Mouse (Mus musculus) small intestine, adult 2 months (tissue): ENCODE measurements around the gene Cbarp.

ENCODE experiments used
- CTCF ChIP-seq: fragments of 200-500 bp; IDR thresholded peaks from 2 replicates; pipeline ENCODE4 v1.5.1; 2012; ENCODE audit warnings: low read depth, mild to moderate bottlenecking, control low read depth, inconsistent platforms, low read length, moderate library complexity, mixed read lengths; ENCODE audit not compliant: insufficient replicate concordance, insufficient read length; ENCODE audit errors: extremely low read depth
- POLR2A ChIP-seq: fragments of 200-500 bp; IDR thresholded peaks from 2 replicates; pipeline ENCODE4 v1.6.1; 2012; ENCODE audit warnings: low read depth, mild to moderate bottlenecking, control low read depth, inconsistent platforms, low read length, moderate library complexity

DNA sequence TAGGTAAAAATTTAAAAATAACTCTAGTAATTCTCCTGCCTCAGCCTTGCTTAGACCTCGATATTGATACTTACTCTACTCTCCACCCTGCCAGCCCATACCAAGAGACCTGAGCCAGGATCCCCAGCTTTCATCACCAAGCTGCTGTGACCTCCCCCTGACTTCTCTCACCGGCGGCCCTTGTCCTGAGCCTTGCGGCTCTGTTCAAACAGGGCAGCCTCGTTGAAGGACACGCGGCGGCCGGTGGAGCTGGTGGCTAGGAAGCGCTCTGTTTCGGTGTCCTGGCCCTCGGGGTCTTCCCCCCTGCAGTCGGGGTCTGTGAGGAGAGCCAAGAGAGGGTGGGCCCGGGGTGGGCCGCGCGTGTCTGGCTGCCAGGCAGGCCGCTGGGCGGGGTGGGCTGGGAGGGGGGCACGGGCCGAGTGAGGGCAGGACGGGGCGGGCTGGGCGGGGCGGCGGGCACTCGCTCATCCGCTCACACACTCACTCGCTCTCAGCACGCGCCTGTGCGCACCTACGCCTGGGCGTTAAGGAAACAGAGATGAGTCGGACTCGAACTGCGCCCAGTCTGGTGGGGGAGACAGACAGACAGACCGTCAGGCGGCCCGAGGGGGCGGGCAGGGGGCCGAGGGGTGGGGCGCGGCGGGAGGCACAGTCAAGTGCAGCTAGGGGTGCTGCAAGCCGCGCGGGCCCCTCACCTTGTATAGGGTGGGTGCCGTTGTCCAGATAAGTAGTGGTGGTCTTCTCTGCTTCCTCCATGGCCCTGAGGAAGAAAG, 4.3 kb downstream of the Cbarp start:
- TF ChIP-seq CTCF (no peak), POLR2A (no peak)
